Mouse (Mus musculus) v-Abl transformed pro-B cells (cell line): ENCODE results near the gene Pabpc5.

Experiments
- in situ Hi-C, 2 experiments: fragments of 400-800 bp; cut with MboI; formaldehyde crosslinking; loops; one replicate each; pipeline ENCODE4 v1.15.1; 2025; ENCODE audit not compliant: unreplicated experiment in 2 of 2

The Pabpc5 gene

DNA sequence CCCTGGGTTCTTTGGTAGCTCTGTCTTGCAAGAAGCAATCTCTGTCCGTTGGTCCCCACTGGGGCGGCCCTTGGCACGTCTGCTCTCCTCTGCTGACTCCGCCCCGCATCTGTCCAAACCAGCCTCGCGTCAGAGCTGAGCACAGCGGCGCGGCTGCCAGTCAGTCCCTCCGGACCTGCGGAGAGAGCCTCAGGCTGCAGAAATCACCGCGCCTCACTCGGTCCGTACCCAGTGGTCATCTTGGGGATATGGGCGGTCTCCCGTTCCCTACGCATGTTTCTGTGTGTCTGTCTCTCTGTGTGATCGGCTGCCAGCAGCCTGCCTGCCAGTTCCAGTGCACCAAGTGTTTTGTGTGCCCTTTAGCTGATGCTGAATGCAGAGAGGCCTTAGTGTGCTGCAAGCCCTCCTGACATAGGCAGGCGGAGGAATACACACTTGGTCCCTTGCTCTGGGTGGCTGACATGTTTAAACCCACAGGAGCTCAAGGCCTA is at the start of gene Pabpc5:
Gene Pabpc5, plus strand, starts transcription at position 116 of the 491 bp plus-strand sequence.
- in situ Hi-C loops: no loop called here

DNA sequence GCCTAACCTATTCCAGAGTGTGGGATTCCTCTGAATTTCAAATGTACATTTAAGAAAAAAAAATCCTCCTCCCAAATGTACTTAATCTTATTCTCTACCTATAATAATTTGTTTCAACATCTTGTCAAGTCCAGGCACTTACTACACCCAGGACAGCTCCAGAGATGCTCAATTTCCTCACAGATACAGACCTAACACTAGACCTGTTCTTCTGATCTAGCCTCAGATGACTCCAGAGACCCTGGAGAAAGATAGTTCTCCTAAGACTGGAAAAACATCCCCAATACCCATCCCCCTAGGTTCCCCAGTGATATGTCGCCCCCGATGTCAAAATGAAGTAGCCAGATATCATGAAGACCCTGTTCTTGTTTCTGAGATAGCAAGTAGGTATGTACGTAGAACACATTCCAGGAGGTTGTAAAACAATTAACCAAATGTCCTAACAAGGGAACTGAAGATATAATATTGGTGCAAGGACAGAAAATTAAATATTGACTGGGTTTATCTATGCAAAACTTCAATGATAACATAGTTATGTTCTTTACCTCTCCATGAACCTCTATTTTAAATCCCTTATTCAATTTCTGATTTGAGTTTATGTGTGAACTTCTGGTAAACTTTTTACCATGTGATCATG is 39.9 kb upstream of the Pabpc5 start:
- in situ Hi-C loops: no loop called here

DNA sequence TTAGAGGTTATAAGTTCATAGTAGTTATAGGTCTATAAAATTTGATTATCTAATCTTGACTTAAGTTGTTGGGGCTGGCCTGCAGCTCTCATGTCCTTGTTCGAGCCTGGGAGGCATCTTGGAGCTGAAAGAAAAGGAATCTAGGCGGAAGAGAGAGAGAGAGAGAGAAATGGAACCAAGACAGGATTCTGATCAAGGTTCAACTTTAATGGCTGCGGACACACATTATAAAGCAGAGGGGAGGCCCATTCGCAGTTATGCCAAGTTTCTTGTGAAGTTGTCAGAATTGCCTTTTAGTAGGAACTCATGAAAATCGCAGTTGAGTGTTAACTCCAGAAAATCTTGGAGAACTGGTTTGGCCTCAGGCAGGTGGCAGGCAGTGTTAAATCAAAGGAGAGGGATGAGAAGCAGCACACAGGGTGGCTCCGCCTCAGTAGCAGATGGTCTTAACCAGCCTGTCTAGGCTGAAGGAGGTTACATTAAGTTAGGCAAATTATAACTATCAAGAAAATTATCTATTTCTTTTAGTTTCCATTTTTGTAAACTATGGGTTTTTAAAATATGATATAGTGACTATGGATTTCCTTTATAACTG is 38.6 kb upstream of the Pabpc5 start:
- in situ Hi-C loops: no loop called here

DNA sequence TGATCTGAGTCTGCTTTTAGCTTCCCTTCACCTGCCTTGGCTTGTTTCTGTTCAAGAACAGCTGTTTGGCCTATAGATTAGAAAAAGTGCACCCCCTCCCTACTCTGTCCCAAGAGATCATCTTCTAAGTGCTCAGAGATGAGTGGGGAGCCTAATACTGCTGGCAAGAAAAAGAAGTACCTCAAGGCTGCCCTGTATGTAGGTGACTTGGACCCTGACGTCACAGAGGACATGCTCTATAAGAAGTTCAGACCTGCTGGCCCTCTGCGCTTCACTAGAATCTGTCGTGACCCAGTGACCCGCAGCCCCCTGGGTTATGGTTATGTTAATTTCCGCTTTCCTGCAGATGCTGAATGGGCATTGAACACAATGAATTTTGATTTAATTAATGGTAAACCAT is 856 bp downstream of the Pabpc5 start:
- in situ Hi-C loops: no loop called here
